Mouse (Mus musculus): ENCODE data around the gene Nav2.

The Nav2 gene

DNA sequence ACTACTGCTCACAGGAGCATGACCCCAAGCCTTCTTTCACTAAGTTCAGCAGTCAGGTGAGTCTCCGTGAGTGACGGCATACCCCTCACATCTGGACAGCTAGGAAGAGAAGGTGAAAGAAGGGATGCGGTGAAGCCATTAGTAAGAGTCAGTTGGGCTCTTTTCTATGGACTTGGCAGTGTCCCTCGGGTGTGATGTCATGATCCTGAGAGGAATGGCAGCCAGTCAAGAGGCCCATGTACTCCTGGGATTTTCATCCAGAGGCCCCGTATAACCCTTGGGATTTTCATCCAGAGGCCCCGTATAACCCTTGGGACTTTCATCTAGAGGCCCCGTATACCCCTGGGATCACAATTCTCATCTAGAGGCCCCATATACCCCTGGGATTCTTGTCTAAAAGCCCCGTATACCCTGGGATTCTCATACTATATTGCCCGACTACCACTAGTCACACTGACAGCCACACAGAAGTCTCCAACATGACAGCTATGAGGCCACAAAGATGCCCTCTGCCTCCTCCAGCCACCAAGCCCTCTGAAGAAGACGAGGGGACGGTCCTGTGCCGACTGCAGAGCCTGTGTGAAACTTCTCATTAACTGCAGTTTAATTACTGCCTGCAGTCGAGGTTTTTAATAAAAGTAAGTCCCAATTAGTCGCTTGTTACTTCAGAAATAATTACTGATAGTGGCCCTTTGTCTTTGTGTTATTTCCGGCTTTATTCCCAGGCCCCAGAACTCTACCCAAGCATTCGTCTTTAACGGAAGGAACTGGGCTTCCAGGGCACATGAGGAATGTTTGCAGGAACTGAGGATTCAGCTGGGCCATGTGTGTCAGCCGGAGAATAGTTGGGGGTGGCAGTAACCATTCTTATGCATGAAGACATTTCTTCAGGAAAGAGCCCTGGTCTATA lies 251.4 kb downstream of the Nav2 start:
- DNase-seq (ENCODE audit: low spot score): no peak

DNA sequence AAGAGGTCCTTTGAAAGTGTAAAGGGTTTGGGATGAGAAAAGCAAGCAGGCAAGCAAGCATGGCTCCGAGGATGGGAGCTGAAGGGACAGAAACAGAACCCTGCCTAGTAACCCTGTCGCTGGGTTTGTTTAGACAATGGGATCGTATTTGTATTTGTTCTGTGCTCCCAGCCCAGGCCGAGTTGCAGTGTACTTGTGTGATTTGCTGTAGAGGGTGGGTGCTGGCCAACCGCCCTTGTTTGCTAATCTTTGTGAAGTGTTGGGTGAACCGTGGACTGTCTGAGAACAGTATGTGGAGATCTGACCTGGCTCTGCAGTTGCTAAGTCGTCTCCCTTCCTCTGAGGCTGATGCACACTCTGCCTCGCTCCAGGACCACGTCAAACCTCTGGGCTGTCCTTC lies 253.6 kb downstream of the Nav2 start:
- no peak for DNase-seq (ENCODE audit: low spot score)

DNA sequence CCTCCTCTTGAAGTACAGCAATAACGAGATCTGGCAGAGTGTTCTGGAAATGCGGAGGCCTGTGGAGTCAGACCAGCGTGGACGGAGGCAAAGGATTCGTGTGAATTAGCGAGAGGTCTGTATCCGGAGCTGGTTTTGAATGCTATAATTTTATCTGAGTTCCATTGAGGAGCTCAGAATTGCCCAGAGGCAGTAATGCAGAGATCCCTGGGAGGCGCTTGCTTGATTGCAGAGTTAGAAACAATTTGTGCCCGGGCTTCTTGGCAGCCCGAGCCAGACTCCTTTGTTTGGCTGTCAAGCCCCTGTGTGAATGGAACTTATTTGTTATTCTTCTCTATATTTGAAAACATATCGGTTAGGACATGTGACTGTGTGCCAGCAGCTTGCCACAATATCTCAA lies 255.3 kb downstream of the Nav2 start:
- no peak for DNase-seq (ENCODE audit: low spot score)

DNA sequence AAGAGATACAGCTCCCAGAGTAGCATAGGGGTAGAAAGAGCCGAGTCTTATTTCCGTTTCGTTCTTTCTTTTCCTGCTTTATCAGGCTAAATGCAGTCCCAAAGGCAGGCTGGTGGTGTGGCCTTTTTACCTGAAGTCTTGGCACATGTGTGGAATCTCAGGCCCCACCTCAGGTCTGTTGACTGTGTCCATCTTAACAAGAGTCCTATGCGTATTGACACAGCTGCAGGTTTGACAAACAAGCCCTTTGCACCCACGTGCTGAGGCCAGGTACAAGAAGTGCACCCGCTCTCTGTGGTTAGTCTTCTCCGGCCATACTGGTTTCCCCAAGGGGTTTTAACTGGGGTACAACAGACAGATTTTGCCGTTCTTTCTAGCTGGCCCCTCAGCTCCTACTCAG lies 256.4 kb downstream of the Nav2 start:
- DNase-seq (ENCODE audit: low spot score): no peak

DNA sequence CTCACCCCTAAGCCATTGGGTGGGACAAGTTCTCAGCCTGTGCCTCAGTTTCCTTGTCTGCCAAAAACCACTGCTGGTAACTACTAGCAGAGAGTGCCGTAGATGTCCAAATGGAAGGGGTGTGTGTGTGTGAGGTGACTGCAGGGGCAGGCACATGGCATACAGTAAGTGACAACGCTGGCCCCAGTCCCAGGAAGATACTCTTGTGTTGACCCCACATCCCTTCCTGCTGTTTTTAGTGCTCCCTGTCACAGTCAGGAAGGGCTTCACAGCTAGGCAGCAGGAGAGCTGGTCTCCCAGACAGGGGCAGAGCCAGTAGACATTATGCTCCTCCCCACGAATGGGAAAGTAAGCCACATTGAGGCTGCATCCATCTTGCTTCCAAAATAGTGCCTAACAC lies 264.4 kb downstream of the Nav2 start:
- DNase-seq (ENCODE audit: low spot score): no peak

DNA sequence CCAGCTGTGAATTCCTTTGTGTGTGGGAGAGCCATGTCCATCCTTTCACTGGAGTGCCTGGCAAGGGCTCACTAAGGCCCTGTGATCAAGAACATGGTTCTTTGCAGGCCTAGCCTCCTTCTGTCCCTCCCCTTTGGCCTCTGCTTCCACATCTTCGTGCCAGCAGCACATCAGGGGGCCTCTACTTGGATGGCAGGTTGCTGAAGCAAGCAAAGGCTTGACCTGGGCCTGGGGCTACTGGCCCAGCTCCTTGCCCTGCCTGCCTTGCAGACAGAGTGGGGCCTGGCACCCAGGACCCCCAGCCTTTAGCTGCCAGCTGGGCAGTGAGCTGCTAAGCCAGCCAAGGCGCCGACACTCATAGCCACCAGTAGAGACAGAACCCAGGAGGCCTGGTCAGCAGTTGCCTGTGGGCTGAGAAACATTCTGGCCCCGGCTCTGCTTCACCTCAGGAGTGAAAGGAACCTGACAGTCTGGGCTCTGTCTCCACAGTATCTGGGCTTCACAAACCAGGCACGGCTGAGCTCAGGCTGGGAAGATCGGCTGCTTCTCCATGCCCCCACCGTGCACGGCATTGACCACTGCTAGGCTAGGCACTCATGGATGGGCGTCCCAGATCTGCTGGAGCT lies 267.4 kb downstream of the Nav2 start:
- no peak for DNase-seq (ENCODE audit: low spot score)

DNA sequence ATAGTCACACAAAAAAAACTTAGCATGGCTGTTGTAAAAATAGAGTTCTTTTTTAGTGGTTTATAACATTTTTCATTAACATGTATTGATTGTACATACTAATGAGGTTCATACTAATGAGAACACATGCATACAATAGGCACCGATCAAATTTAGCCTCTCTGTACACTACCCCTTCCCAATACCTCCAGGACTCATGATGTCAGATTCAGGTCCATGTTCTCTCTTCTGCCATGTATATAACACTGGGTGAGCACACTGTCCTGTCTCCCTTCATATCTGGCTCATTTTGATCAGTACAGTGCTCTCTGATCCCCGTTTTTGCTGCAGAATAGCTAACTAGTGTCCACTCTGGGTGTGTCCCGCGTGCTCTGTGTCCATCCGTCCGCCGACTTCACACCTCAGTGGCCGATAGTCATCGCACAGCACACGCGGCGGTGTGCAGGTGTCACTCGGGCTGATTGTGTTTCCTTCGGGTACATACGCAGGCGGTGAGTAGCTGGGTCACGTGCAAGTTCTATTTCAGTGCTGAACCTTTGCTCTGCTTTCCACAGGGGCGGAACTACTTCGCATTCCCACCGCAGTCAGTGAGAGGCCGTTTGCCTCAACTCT lies 268.2 kb downstream of the Nav2 start:
- DNase-seq (ENCODE audit: low spot score): no peak

DNA sequence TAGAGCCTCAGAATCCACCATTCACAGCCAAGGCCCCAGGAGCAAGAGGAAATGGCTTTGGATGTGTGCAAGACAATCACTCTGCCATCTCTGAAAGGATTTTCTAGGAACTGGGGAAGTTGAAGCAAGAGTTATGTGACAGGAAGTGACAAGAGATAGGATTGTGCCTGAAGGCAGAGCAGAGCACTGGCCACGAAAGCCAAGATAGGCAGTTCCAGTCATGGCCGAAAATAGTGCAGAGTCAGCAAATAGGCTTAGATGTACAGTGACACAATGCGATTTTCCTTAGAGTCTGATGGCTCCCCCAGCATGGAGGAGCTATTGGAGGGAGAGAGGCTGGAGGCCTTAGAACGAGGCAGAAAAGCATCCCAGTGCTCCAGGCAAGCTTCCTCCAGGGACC lies 269.7 kb downstream of the Nav2 start:
- no peak for DNase-seq (ENCODE audit: low spot score)

DNA sequence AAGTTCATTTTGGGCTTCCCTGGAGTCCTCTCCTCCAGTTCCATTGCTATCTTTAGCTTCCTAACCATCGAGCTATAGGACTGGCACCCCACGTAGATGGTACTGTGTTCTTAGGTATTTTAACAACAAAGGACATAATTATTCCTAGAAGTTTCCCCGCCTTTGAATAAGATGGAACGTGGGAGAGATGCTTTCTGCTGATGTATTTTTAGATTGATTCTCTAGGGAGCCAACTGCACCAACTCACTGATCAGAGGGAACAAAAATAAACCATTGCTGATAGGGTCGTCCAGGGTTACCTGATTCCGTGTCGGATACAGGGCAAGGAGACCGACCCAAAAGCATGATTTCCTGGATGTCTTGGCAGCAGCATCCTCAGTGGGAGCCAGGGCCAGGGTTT lies 272.5 kb downstream of the Nav2 start:
- no peak for DNase-seq (ENCODE audit: low spot score)

DNA sequence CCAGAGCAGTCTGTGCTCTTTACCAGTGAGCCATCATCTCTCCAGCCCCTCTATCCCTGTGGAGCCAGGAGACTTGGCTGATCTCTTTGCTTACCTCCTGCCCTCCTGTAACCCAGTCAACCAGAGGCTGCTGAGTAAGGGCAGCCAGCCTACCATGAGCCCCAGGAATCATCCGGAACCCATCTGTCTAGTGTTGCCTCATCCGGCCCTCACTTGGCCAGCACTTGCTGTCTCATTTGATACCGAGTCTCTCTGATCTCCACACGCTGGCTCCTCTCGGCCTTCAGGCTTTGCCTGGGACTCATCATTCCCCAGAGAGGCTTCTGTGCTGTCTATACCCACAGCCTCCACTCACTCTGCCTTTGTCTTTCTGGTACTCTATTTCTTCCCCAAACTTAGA lies 273.9 kb downstream of the Nav2 start:
- DNase-seq (ENCODE audit: low spot score): no peak

DNA sequence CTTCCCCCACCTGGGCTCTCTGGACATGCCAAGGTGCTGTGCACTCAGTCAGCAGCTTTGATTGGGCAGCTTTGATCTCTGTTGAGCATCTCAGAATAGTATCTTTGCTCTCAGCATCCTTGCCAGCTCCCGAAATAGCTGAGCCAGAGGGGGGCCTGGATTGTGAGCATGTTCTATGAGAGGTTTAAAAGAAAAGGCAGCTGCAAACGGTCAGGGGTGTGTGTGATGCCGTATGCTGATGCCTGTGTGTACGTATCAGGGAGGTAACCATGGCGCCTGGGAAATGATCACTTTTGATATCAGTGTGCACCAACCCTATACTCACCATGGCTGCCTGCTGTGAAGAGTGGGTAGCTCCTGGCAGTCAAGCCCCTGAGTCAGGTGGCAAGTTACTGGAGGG lies 275.2 kb downstream of the Nav2 start:
- DNase-seq (ENCODE audit: low spot score): no peak

DNA sequence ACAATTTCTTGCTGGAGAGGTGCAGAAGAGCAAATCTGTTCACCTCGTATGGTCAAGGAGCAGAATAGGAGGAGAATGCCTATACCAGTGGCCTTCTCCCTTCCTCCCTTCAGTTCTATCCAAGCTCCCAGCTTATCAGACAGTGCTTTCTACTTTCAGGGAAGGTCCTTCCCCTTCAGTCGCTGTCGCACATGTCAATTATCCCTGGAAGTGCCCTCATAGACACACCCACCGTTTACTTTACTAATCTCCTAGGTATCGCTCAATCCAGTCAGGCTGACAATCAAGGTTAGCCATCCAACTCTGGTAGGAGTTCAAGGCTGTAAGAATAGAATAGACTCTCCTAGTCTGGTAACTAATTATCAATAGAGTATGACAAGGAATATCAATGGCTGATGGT lies 277.5 kb downstream of the Nav2 start:
- no peak for DNase-seq (ENCODE audit: low spot score)

DNA sequence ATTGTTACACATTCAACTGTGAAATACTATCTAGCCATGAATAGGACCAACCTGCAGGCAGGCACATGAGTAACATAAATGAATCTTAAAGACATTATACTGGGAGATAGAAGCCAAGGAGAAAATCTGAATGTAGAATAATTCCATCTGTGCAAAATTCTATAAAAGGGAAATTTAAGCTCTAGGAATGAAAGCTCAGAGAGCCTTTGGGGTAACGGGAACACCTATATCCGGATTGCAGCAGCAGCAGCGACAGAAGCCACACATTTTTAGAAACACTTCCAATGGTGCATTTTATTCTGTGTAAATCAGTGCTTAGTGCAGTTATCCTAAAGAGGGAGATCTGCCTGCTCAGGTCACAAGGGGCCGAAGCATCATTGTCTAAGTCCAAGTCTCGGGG lies 280.8 kb downstream of the Nav2 start:
- no peak for DNase-seq (ENCODE audit: low spot score)

DNA sequence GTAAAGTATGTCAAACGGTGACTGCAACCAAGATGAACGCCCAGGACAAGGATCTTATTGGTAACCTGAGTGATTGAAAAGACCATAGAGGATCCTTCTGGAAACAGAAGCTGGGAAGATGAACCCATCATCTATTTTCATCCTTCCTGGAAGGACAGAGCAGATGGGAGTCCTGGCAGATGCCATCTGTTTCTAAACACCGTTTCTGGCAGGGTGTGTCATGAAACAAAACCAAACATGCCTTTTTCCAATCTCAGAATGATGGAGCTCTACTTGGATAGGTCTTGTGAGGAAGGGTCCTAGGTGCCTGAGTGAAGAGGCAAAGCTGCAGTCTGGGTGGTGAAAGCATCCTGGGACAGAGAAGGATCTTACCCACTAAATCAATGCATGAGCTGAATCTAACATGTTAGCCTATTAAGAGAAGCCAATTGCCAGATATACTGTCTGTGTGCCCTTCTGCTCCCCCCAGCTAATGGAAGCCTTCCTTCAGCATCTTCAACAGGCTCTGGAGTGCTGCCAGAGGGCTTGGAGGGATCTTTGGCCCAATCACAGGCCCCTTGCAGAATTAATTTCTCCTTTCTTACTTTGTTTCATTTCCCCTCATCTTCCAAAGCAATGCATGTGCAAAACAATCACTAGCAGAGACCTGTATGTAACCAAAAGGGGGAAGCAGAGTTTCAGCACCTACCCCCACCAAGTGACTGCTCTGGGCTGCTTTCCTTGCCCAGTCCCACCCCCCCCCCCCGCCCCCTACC lies 281.9 kb downstream of the Nav2 start:
- no peak for DNase-seq (ENCODE audit: low spot score)

DNA sequence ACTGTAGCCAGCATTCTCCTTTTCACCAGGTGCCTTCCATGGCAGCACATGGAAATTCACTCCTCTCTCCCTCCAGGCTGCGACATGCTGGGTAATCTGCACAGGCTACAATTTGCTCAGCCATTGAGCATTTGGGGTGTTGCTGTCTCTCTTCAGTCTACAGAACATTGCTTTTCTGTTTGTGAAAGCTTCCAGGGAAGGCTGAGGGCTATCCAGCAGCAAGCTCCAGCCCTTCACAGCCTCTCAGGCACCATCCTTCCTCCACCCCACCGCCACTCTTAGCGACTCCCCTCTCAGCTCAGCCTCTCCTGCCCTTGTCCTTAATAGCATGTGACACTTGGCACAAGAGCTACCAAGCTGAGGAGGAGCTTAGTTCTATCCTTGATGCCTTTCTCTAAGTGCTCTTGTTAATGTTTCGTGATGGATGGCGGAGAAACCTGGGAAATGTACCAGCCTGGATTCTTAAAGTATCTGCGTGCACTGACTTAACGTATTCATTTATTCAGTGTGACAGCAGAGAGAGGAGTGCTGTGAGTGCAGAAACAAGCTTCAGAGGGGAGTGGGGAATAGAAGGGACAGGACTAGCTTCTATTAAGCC lies 282.7 kb downstream of the Nav2 start:
- DNase-seq (ENCODE audit: low spot score): no peak

DNA sequence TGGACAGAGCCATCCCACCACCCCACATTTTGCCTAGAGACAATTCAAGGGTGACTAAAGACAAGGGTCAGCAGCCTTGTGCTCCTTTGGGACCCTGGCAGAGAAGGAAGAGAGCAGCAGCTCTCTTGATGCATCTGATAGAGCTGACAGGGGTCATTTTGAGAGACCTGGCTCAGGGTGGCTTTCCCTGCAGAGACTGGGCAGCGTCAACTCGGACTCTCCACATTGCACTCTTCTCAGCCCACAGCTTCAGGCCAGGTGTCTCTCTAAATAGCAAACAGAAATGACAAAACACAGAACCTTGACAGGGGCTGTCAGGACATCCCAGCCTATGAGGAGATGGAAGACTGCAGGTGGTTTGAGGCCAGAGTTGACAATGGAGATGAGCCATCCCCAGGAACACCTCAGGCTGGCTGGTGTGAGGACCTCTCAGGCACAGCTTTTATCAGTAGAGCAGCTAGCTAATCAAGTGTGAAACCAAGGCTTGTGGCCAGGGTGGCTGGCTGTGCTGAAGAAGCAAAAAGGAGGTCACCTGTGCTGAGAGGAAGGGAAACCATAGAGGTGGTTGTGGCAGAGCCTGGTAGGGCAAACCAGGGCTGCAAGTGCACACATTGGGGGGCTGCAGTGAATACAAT lies 283.7 kb downstream of the Nav2 start:
- no peak for DNase-seq (ENCODE audit: low spot score)

DNA sequence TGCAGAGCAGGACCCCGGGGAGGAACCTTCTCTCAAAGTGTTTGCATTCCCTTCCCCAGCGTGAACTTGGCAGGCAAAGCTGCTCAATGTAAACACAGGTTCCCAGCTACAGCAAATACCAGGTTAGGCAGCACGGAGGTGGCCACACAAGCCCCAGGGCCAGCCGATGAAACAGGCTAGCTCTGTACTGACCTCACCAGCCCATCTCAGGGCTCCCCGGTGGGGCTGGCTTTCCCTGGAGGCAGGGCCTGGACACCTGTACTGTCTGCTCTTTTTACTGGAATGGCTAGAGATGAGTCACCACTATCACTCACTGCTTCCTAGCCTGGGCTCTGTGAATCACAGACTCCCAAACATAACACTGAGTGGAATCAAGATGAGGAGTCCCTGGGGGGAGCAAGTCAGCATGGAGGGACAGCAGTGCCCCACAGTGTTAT lies 287.2 kb downstream of the Nav2 start:
- DNase-seq (ENCODE audit: low spot score): no peak

DNA sequence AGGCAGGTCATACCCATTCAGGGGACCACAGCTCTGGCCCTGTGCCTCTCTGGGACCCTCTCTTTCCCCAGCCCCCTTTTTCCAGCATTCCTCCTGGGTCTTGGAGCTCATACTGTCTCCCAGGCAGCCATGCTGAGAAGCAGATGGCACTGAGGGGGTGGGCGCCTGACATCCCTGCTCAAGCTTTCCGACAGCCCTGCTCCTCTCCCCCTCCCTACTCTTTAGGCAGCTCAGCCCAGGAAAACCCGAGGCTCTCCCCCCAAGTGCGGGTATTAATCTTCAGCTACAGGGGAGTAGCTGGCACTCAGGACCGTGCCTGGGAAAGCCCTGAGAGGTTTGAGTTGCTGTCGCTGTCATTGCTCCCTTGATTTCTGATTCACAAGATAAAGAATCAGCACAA lies 290.9 kb downstream of the Nav2 start:
- no peak for DNase-seq (ENCODE audit: low spot score)

DNA sequence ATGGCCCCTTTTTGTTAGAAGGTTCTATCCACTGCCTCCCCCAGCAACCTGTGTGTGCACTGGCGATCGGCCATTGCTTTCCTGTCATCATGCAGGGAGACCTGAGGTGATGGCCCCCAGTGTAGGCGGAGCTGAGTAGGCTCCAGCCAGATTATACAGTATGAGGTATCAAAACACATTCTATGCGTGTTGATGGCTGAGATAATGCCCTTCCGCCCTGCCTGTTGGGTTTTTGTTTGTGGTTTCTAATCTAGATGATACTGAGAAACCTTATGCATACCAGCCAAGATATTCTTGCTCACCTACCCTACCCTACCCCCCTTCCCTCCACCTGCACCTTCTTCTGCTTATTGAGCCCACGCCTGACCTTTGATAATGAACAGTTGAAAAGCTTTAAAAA lies 291.8 kb downstream of the Nav2 start:
- DNase-seq (ENCODE audit: low spot score): no peak

DNA sequence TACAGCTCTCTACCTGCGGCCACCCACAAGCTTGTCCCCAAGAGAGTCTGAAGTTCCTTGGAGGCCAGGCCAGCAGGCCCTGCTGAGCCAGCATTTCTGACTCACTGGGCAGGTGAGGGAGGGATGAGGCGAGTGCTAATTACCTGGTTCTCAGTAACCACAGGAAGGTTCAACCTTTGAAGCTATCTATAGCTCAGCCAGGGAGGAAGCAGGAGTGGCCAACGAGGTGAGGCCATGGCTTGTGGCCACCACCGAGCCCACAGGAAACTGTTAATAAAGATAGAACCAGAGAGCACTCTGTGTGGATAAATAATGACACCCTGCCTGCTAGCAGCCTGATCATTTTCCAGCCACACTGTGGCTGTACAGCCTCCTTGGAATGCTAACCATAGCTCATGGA lies 294.5 kb downstream of the Nav2 start:
- no peak for DNase-seq (ENCODE audit: low spot score)

DNA sequence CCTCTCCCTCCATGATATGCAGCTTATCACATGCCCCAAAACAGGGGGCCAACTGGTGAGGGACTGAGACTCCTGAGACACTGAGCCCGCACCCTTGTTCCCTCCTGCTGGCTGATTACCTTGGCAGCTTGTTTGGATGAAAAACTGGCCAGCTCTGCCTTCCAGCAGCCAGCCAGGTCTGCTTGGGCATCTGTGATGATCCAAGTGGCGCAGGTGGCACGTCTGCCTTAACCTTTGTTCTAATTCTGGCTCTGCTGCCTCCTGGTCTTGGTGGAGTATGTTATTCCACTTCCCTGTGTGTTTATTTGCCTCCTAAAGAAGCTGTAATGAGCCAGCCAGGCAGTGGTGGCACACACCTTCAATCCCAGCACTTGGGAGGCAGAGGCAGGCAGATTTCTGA lies 296.3 kb downstream of the Nav2 start:
- DNase-seq (ENCODE audit: low spot score): no peak

DNA sequence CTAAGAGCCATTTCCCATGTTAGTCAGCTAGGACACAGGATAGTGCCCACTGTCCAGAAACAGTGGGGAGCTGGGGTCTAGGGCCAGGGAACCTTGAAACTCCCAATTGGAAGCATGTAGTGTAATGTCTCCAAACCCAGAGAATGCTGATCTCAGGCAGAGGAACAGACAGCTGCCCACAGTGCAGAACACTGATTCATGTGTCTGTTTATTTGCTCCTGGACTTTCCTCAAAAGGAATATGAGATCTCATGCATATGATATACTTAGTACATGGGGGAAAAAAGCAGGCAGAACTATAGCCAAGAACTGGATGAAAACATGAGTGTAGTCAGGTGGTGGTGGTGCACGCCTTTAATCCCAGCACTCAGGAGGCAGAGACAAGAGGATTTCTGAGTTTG lies 297.0 kb downstream of the Nav2 start:
- no peak for DNase-seq (ENCODE audit: low spot score)
